Mouse (Mus musculus) brain, embryonic 14.5 days (tissue): Measurements from ENCODE around the gene Sugct.

Source experiments
- CTCF ChIP-seq: fragments of 200-500 bp; IDR thresholded peaks from 2 replicates; pipeline ENCODE4 v1.5.1; 2012; ENCODE audit warnings: inconsistent platforms, mild to moderate bottlenecking, moderate library complexity, borderline replicate concordance; ENCODE audit not compliant: insufficient read depth, insufficient read length; ENCODE audit errors: extremely low read depth
- POLR2A ChIP-seq: fragments of 200-500 bp; IDR thresholded peaks from 2 replicates; pipeline ENCODE4 v1.6.1; 2012; ENCODE audit warnings: mild to moderate bottlenecking, inconsistent platforms, borderline replicate concordance; ENCODE audit not compliant: poor library complexity, insufficient read depth, insufficient read length, severe bottlenecking; ENCODE audit errors: extremely low read depth

DNA sequence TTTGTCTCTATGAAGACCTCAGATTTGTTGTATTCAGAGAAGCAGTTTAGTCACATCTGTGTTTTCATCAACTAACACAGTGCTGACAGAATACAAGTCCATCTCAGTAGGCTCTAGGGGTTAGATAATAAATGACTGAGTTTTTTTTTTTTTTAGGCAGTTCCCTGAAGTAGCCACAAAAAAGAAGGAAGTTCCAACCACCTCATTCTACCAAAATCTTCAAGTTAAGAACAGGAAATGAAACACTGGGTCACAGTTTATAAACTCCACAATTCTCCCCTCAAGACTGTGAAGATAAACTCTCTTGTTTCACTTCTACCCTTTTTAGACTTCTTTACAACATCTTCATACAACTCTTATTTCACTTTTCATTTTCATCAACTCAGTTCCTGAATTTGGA lies 783.1 kb downstream of the Sugct start:
- TF ChIP-seq POLR2A = no peak
- TF ChIP-seq CTCF = no peak
